Mouse (Mus musculus) olfactory bulb, adult 2 months (tissue): ENCODE data around the gene Slc38a11.

Source experiments
- CTCF ChIP-seq: fragments of 200-500 bp; IDR thresholded peaks from 2 replicates; pipeline ENCODE4 v1.5.1; 2012; ENCODE audit warnings: low read depth, mild to moderate bottlenecking, low read length, moderate library complexity; ENCODE audit not compliant: insufficient read depth
- POLR2A ChIP-seq: fragments of 200-500 bp; IDR thresholded peaks from 2 replicates; pipeline ENCODE4 v1.6.1; 2012; ENCODE audit warnings: mild to moderate bottlenecking, low read depth, low read length, moderate library complexity; ENCODE audit not compliant: insufficient read depth

GRCm38 (mm10) chr2:65275443-65276061, 88.3 kb downstream of the Slc38a11 start:
- TF ChIP-seq CTCF (no peak), POLR2A (no peak)
